Mouse (Mus musculus): Measurements from ENCODE around the gene Cryaa. TPM values are rescaled to one million over a fixed set of nuclear protein-coding genes. Genes with fewer than 3 reads are reported as not detected.

Cryaa gene
- polyA plus RNA-seq (2012; rRNA removed), result 0.16 and 0.29 TPM in 2 replicates

DNA sequence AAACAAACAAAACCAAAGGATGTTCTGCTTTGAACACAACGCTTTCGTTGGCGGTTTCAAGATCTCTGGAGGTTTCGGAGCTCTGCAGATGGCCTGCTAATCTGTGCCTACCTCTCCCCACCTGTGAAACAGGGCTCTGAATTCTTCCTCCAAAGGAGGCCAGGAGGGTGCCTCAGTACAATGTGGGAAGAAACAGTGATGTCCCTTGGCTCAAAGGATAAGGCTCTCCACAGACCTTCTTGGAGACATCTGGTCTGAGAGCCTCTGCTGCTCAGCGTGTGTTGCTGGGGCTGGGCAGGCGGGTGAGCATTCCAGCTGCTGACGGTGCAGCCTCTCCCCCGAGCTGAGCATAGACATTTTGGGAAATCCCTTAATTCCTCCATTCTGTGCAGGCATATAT, at the start of gene Cryaa:
Gene Cryaa (plus strand): TSS at position 301 of the 400 bp plus-strand sequence.

GRCm38 (mm10) chr17:31636942-31637811, 40.4 kb upstream of the Cryaa start, which contains the start of gene Cbs:
Gene Cbs, minus strand, starts transcription at chr17:31637238.

DNA sequence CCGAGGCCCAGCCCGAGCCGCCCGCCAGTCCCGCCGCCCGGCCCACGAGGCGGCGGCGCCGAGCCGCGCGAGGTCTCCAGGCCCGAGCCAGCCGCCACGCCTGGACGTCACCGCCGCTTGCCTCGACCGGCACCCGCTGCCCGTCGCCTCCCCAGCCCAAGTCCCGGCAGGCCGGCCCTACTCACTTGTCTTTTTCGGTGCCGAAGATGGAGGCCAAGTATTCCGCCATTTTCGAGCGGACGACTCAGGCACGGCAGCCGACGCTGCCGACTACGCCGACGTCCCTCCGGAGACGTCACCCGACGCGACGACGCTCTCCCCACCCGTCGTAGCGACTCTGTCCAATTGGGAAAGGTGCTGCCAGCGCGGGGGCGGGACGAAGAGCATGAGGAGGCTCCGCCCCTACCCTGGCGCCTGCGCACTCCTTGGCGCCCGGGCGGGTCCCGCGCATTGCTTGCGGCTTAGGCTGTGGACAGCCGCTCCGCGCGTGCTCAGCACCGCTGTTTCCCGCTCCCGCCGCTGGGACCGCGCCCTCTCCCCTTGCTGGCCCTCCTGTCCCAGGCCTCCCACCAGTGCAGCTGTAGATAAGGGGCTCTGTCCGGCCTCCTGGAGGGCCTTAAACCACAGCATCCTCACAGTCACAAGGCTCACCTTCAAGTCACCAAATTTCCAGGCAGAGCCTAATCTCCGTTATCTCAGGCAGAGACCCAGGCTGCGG, 19.0 kb upstream of the Cryaa start, which contains the start of gene U2af1:
Gene U2af1 (minus strand): TSS at position 425 of the 718 bp plus-strand sequence.

Other genes with a start within 250 kb of the Cryaa start
- 64.5 and 67.7 TPM in 2 replicates for gene Wdr4, start 157.8 kb upstream of the Cryaa start, polyA plus RNA-seq (2012; rRNA removed)
- gene Ndufv3, start 157.7 kb upstream of the Cryaa start, polyA plus RNA-seq (2012; rRNA removed), result 84.0 and 145 TPM in 2 replicates
- gene Pknox1, start 113.1 kb upstream of the Cryaa start, polyA plus RNA-seq (2012; rRNA removed), result 43.8 and 47.2 TPM in 2 replicates
- 192 and 211 TPM in 2 replicates for gene Cbs, start 40.6 kb upstream of the Cryaa start, polyA plus RNA-seq (2012; rRNA removed)
- gene U2af1, start 18.9 kb upstream of the Cryaa start, polyA plus RNA-seq (2012; rRNA removed), result 43.1 and 52.3 TPM in 2 replicates
- gene Sik1, start 178.0 kb downstream of the Cryaa start, polyA plus RNA-seq (2012; rRNA removed), result 31.5 and 33.7 TPM in 2 replicates

Measured in ovary, adult 2 months (tissue).